Mouse (Mus musculus): Measurements from ENCODE around the gene Clcn7.
A peak's percentile ranks its signal among the peaks of the same experiment; 100 is the strongest.
"Not testable (repeated sequence)": the region's sequence is repeated elsewhere in the genome, so short reads cannot be mapped to it uniquely, and the experiment has no call there.

Gene Clcn7

DNA sequence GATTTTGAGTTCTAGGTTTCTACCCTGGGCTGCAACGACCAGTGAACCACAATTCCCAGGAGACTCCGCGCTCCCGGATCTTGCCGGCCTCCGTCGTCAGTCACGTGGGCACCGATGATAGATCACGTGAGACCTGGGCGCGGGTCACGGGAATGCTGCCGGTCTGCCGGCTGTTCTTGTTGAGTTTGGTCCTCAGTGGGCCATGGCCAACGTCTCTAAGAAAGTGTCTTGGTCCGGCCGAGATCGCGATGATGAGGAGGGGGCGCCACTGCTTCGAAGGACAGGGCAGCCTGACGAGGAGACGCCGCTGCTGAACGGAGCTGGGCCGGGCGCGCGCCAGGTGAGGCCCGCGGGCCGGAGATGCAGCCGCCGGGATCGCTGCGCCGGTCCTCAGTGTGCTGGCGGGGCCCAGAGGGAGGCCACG lies at the start of gene Clcn7:
Clcn7 (plus strand) TSS at position 117 of the 424 bp plus-strand sequence.
- peak; percentile 95 for DNase-seq (ENCODE audit: low spot score)

DNA sequence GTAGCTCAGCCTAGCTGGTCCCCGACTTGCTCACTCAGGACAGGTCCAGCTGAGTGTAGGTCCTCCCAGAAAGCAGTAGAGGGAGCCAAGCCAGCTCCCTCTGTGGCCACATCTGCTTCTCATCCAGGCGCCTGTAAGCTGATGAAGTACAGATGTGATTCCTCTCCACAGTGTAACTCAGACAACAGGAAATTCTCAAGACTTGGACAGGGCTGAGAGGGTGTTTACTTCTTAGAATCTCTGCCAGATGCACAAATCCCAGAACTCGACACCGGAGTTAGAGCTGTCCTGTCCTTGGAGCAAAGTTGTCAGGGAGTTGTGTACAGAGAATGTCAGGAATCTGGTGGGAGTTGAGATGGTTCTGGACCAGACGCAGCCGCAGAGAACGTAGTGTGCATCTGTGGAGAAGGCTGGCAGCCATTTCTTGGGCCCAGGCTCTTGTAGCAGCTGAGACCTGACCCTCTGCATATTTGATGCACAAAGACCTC lies 49.7 kb upstream of the Clcn7 start, which contains the start of gene Tmem204:
Tmem204 (minus strand) TSS at position 148 of the 488 bp plus-strand sequence.
- peak; percentile 1 for DNase-seq (ENCODE audit: low spot score)

DNA sequence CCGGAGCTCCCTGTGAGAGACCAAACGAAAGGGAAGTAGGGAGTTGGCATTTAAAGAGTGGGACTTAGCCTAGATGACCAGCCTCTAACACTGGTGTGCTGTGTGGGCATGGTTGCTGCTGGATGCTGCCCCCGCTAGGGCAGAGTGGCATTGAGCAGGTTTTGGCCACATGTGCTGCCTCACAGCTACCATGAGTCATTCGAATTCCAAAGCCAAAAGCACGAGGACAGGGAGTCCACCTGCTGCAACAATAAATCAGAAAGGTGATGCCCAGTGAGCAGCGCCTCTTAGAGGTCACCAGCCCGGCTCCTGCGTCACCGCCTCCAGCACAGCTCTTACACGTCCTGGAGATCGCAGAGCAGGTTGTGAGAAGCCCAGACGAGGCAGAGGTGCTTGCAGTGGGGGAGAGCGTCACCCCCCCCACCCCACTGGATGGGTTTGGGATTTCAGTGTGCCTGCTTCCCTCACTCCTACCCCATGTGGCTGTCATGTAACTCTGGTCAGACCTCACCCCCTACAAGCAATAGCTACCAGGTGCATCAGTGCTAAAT lies 48.3 kb upstream of the Clcn7 start:
- DNase-seq (ENCODE audit: low spot score): no peak

DNA sequence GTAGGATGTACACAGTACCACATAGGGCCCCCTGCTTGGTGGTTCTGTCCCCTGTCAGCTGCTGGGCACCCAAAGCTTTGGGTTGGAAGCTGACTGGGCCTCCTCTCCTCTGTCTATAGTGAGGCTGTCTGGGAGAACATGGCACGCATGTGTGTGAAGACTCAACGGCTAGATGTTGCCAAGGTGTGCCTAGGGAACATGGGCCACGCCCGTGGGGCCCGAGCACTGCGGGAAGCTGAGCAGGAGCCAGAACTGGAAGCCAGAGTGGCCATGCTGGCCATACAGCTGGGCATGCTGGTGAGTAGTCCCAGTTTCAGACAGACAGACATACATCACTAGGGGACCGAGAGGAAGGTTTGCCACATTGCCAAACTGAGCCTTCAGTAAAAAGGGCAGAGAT lies 46.5 kb upstream of the Clcn7 start:
- no peak for DNase-seq (ENCODE audit: low spot score)

DNA sequence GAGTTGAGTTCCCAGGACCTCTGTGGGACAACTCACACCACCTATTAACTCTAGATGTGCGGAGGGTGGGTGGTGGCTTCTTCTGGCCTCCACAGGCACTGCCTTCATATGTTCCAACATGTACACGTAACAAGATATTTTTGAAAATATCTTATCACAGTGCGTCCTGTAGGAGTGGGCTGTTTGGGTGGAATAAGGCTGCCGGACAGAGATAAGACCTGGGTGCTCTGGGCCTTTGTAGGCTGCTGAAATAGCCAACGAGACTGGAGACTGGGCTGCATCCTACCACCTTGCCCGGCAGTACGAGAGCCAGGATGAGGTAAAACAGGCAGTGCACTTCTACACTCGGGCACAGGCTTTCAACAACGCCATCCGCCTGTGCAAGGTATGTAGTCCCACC lies 44.0 kb upstream of the Clcn7 start:
- DNase-seq (ENCODE audit: low spot score): no peak

DNA sequence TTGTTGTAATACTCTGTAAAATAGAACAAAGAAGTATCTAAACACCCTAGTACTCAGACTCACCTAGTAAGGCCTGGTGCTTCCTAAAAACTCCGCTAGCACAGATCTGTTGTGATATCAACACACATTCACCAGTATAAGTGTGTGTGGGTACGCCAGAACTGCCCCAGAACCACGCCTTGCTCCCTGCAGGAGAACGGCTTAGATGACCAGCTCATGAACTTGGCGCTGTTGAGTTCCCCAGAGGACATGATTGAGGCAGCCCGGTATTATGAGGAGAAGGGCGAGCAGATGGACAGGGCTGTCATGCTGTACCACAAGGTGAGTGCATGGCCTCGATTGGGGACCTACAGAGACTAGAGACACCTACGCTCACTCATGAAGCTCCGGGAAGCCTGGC lies 42.7 kb upstream of the Clcn7 start:
- DNase-seq (ENCODE audit: low spot score): no peak

DNA sequence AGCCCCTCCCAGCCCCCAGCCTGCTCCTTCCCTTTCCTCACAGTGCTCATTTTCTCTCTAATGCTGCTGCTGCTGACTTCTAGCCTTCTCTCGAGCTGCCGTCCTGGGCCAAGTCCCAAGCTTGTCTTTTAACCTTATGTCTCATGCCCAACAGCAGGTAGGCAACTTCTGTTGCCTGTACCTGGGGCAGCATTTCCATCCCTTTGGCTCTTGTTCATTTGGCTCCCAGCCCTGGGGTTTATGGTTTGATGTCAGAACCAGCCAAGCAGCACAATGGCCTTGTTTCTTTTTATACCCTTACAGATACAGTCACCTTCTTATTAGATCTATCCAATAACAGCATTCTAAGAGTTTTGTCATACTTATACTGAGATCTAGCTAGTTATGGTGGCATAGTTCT lies 37.0 kb upstream of the Clcn7 start:
- no peak for DNase-seq (ENCODE audit: low spot score)

DNA sequence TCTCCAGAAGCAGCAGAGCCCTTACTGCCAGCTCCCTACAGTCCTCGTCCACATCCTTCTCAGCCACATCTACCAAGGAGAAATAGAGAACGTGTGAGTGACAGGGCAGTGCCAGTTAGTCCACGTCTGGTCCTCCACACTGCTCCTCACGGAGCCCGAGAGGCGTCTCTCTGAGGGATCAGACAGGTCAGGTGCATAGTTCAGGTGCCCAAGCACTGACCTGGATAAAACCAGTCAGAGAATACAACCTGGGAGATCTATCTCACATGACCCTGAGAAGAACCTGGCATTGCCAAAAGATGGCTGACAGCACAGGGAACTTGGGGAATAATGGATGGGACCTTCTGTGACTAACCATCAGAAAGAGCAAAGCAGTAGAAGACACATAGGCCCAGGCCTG lies 33.1 kb upstream of the Clcn7 start:
- no peak for DNase-seq (ENCODE audit: low spot score)

DNA sequence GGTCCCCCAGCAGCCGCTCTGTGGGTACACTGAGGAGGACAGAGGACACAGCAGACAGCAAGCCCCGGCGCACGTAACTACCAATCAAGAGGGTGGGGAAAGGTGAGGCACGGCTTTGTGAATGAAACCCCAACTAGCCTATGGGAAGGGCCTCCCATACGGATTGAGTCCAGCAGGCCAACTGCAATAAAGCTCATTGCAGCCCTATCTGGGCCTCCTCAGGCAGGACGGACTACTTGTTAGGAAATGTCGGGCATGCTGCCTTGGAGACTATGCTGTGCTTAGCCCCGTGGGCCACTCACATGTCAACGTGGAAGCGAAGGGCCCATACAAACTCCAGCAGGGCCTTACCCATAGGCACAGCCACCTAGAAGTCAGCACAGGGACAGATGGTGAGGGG lies 31.9 kb upstream of the Clcn7 start:
- no peak for DNase-seq (ENCODE audit: low spot score)

DNA sequence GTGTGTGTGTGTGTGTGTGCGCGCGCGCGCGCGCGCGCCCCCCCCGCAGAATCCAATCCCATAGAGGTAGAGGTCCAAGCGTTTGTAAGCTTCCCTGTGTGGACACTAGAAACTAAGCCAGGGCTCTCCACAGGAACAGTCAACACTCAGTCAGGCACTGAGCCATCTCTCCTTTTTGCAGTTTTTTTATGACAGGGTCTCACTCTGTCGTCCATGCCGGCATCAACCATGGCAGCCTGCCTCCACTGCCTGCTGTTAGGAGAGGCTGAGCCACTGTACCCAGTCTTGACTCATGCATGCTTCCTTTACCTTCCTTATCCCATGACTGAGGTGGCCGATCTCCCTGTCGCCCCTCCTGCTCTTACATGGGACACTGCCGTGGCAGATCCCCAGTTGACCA lies 25.4 kb upstream of the Clcn7 start:
- no peak for DNase-seq (ENCODE audit: low spot score)

DNA sequence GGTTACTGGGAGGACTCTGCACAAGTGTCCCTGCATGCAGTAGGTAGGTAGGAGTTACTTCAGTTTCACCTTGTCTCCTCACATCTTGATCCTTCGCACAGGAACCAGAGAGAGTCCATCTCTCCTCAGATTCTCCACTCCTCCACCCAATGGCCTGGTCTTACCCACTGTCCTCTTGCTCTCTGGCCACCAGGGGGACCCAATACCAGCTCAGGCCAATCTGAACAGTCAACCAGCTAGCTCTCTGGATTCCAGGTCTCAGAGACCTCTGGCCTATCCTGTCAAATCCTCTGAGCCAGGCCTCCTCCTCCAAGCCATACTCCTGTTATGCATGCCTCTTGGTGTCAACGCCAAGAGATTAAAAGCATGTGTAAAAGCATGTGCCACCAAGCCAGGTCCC lies 23.6 kb upstream of the Clcn7 start:
- peak; percentile 69 for DNase-seq (ENCODE audit: low spot score)

DNA sequence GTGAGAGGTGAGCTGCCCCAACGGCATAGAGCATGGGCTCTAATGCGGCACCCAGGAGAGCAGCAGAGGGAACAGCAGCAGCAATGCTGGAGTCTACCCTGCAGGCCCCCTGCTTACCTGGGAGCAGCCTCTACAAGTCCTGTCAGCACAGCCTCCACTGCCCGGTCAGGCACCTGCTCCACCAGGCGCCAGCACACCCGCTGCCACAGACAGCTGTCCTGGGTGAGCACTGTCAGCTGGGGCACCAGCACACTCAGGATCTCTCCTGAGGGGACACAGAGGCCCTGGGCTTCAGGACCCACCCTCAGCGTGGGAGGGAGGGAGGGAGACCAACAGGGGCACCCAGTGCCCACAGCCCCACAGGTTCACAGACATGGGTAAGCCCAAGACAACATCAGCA lies 22.6 kb upstream of the Clcn7 start:
- DNase-seq (ENCODE audit: low spot score): no peak

DNA sequence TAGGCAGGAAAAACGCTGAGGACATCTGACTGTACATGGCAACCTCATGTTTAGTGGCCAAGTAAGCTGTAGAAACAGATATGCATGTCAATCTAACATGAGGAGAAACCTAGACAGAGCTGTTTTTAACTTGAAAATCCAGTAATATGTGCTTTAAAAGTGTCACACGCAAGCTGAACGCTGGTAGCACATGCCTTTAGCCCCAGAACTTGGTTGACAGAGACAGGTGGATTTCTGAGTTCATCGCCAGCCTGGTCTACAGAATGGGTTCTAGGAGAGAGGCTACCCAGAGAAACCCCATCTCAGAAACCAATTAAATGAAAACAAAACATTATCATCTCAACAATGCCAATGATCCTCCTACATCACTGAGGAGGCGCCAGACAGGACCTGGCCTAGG lies 22.0 kb upstream of the Clcn7 start:
- no peak for DNase-seq (ENCODE audit: low spot score)

DNA sequence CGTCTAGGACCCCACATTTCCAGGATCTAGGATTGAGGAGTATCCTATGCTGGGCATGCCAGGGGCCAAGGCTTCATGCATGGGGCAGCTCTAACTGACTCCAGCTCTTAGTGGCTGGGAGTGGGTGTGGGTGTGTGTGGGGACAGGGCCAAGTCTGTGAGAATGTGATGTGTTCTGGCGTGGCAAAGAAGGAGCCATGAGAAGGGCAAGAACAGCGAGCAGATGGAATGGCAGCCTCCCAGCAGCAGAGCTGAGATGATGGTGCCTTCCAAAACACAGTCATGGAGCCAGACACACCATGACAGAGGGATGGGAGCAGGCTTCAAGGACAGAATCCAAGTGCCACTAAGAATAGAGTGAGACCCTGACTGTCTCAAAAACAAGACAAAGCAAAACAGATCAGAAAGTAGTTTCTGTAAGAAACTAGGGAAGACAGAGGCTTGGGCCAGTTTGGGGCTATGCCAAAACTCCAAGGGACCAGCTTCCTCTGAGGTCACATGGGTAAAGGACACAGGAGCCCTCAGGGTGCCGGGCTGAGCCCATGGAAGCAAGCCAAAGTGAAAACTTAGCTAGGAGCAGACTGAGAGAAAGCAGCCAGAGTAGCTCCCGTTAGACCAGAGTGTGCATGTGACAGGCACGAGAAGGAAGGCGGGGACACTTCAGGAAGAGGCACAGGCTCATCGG lies 21.3 kb upstream of the Clcn7 start:
- no peak for DNase-seq (ENCODE audit: low spot score)

DNA sequence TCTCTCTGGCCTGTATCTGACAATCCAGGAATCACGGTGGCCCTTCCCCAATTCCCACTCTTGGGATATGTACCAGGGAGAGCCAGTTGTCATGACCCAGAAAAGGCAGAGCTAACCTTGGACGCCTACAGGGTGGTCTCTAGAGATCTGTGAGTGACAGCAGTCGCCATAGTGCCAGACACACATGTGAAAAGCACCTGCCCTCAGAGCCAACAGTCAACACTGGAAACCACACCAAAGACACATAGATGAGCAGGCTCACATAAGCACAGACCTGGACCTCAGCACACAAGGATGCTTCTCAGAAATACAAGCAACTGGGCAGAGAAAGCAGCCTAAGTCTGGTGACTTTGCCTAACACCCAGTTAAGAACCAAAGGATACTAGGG lies 20.8 kb upstream of the Clcn7 start:
- no peak for DNase-seq (ENCODE audit: low spot score)

DNA sequence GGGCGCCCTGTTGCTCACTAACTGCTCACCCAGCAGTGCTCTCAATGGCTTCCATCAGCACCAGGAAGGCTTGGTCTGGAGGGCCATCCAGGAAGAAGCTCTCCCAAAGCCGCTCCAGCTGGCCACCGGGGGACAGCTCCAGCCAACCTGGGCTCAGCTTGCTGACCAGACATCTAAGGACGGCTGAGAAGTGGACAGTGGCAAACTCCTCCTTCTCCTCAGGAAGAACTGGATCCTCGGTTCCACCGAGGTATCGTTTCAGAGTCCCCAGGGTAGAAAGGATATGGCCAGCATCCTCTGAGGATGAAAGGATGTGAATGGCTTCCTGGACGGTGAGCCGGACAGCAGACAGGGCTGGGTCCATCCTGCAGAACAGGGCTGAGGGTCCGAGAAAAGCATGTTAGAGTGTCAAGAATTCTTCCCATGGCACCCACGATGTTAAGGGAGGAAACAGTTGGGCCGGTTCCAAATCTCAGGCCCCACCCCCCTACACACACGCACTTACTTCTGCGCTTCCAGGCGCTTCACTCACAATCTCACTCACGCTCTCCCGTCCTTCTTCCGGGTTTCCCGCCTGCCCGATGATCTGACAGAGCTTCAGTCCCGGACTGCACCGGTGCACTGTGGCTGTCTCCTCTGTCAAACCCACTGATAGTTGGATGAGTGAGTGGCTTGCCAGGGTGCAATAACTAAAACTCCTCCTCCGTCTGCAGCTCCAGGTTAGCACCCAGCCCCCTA lies 18.1 kb upstream of the Clcn7 start:
- peak; percentile 5 for DNase-seq (ENCODE audit: low spot score)

DNA sequence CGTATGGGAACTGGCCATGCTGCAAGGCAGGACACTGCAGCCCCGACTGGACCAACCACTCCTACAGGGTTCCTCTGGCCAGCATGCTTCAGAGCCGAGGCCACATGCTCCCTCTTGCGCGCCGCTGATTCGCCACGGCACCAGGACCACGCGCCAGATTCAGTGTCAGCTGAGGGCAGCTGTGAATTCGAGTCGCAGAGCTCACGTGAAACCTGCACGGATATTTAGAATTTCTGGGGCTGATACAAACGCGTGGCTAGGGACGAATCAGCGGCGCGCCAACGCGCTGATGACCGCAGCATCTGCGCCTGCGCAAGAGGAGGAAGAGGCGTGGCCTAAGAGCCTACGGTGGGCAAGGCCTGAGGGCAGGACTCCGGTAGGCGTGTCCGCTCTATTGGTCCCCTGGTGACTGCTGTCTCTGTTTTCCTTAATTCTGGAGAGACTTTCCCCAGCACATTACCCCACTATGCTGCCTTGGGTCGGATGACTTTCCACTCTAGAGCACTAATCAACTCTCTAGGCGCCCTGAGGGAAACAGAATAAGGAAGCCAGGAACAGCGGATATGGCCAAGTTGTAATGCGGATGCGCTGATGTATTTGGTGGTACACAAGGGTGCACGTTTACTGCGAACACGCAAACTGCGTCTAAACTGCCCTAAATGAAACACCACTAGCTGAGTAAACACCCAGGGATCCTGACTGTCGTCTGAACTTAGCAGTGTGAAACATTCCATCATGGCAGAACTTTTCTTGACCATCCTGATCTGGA lies 17.3 kb upstream of the Clcn7 start, which contains the start of gene Telo2:
Telo2 (minus strand) TSS at position 304 of the 769 bp plus-strand sequence.
- peak; percentile 96 for DNase-seq (ENCODE audit: low spot score)

DNA sequence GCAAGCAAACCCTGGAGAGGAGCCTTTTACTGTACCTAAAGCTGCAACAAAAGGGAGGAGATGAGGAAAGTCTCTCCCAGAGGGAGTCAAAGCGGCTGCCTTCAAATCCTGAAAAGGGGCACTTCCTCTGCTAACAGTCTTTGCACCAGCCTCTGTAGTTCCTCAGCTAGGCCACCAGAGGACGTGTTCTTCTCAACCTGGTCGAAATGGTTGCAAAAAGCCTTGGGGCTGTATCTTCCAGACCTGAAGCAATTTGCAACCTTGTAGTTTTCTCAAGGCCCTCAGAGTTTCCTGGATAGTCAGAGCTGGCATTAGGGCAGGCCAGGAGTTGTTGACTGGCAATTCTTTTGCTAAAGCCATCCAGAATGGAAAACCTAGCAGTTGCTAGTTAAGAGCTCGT lies 15.9 kb upstream of the Clcn7 start:
- DNase-seq (ENCODE audit: low spot score): peak; percentile 55

DNA sequence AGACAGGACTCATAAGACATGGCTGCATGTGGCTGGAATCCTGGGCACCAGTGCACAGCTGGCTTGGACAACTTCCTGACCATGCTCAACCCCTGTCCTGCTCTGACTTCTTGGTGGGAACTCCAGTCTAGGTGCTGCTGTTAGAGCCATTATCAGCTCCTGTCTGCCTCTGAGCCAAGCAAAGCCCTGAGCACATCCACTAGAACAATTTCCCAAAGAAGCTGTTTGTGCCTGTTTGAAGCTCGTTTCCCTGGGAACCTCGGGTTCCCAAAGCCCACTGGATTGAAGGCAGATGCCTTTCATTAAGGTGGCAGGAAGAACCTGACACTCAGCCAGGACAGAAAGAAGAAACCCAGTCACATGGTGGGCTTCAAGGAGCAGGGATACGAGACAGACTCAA lies 12.8 kb upstream of the Clcn7 start, which contains the start of gene Ptx4:
Ptx4 (plus strand) TSS at position 355 of the 400 bp plus-strand sequence.
- DNase-seq (ENCODE audit: low spot score): no peak

DNA sequence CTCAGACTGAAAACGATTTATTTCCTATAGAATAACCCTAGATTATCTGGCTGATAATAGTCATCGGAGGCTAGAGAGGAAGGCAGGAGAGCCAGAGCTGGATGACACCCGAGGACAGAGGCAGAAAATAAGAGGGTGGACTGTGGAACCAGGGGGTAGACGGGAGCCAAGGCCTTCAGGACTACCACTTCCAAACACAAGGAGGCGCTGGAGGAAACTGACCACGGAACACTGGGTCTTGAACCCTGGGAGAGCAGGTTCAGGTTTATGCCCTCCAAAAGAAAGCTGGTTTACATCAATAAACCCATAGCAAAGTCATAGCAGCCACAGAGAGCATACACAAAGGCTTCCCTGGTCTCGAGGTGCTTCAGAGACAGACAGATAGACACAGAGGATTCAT lies 9.2 kb upstream of the Clcn7 start:
- peak; percentile 34 for DNase-seq (ENCODE audit: low spot score)

DNA sequence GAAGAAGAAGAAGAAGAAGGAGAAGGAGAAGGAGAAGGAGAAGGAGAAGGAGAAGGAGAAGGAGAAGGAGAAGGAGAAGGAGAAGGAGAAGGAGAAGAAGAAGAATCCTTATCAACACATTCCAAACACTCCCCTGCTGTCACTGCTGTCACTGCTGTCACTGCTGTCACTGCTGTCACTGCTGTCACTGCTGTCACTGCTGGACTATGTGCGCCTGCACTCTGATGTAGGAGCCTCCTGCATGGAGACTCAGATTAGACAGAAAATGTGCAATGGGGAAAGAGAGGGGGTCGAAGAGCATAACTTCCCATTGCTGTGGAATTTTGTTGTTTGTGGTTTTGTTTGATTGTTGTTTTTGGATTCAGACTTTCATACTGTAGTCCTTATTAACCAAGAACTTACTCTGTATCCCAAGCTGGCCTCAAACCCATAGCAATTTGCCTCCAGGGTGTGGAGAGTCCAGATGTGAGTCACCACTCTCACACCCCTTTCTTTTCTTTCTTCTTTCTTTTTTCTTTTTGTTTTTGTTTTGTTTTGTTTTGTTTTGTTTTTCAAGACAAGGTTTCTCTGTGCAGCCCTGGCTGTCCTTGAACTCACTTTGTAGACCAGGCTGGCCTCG lies 7.6 kb upstream of the Clcn7 start:
- not testable (repeated sequence) for DNase-seq (ENCODE audit: low spot score)

DNA sequence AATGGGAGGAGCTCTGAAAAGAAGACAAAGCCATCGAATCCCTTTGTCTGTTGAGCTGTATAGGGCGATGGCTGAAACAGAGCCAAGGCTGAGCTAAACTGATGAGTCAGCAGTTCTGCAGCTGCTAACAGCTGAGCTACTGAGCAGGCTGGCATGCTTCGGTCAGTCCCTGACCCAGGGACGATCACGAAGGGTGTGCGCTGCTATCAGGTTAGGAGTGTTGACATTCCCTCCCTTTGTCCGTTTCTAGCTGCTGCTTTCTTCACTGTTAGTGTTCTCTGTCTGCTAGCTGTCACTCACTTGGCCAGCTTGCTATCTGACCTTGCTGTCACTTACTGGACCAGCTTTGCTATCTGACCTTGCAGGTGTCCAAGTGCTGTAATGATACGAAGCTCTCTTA lies 6.1 kb upstream of the Clcn7 start:
- DNase-seq (ENCODE audit: low spot score): peak; percentile 16

All from retina, embryonic 14.5 days (tissue).